Mouse (Mus musculus): ENCODE data around the gene Aldh6a1.
A peak's percentile ranks its signal among the peaks of the same experiment; 100 is the strongest.

The Aldh6a1 gene

GRCm38 (mm10) chr12:84408819-84409507 is 41.8 kb downstream of the Aldh6a1 start, which contains the start of the genes Entpd5 and Bbof1:
Gene Entpd5, minus strand, starts transcription at chr12:84409029.
Gene Bbof1, plus strand, starts transcription at chr12:84409071.
- peak; percentile 44 for DNase-seq (ENCODE audit: low read depth)

GRCm38 (mm10) chr12:84407874-84408818 is 42.7 kb downstream of the Aldh6a1 start:
- DNase-seq (ENCODE audit: low read depth), result no peak

- no peak for DNase-seq (ENCODE audit: low read depth)
These were observed 43.5 kb downstream of the Aldh6a1 start for GRCm38 (mm10) chr12:84407259-84407658.

GRCm38 (mm10) chr12:84404541-84404940 is 46.3 kb downstream of the Aldh6a1 start:
- DNase-seq (ENCODE audit: low read depth), result no peak

GRCm38 (mm10) chr12:84402923-84403322 is 47.9 kb downstream of the Aldh6a1 start:
- DNase-seq (ENCODE audit: low read depth), result no peak

- no peak for DNase-seq (ENCODE audit: low read depth)
These were observed 50.2 kb downstream of the Aldh6a1 start for GRCm38 (mm10) chr12:84400653-84401052.

GRCm38 (mm10) chr12:84400068-84400467 is 50.7 kb downstream of the Aldh6a1 start:
- no peak for DNase-seq (ENCODE audit: low read depth)

- DNase-seq (ENCODE audit: low read depth), result no peak
These were observed 51.1 kb downstream of the Aldh6a1 start for GRCm38 (mm10) chr12:84399663-84400062.

- no peak for DNase-seq (ENCODE audit: low read depth)
These were observed 51.7 kb downstream of the Aldh6a1 start for GRCm38 (mm10) chr12:84399135-84399534.

- no peak for DNase-seq (ENCODE audit: low read depth)
These were observed 52.2 kb downstream of the Aldh6a1 start for GRCm38 (mm10) chr12:84398629-84399028.

- DNase-seq (ENCODE audit: low read depth), result no peak
These were observed 53.1 kb downstream of the Aldh6a1 start for GRCm38 (mm10) chr12:84397685-84398084.

GRCm38 (mm10) chr12:84396947-84397679 is 53.7 kb downstream of the Aldh6a1 start:
- DNase-seq (ENCODE audit: low read depth), result no peak

- no peak for DNase-seq (ENCODE audit: low read depth)
These were observed 57.0 kb downstream of the Aldh6a1 start for GRCm38 (mm10) chr12:84393847-84394246.

GRCm38 (mm10) chr12:84392681-84393080 is 58.1 kb downstream of the Aldh6a1 start:
- no peak for DNase-seq (ENCODE audit: low read depth)

- DNase-seq (ENCODE audit: low read depth), result no peak
These were observed 60.5 kb downstream of the Aldh6a1 start for GRCm38 (mm10) chr12:84390336-84390735.

GRCm38 (mm10) chr12:84388774-84389400 is 61.9 kb downstream of the Aldh6a1 start:
- no peak for DNase-seq (ENCODE audit: low read depth)

GRCm38 (mm10) chr12:84388097-84388496 is 62.7 kb downstream of the Aldh6a1 start:
- DNase-seq (ENCODE audit: low read depth), result no peak

GRCm38 (mm10) chr12:84385408-84385807 is 65.4 kb downstream of the Aldh6a1 start:
- no peak for DNase-seq (ENCODE audit: low read depth)

GRCm38 (mm10) chr12:84384644-84385081 is 66.1 kb downstream of the Aldh6a1 start:
- peak; percentile 38 for DNase-seq (ENCODE audit: low read depth)

- DNase-seq (ENCODE audit: low read depth), result no peak
These were observed 68.4 kb downstream of the Aldh6a1 start for GRCm38 (mm10) chr12:84382369-84382768.
